Mouse (Mus musculus): ENCODE measurements at regions not wholly inside any gene's neighbourhood (a gene's known extent, or its start where the extent isn't known, plus 50 kb on each side); places are given as distances from the start of the nearest gene placed in this dataset.

GRCm38 (mm10) chr5:111640976-111641375, 92.7 kb upstream of the Gm26897 start:
- TF ChIP-seq CTCF (IDR thresholded peaks at IDR 0.05; ENCODE audit: low read depth) (no peak), EP300 (IDR thresholded peaks at IDR 0.05; ENCODE audit: low read depth) (no peak)
